Mouse (Mus musculus) ovary, adult 2 months (tissue): ENCODE data around the gene Mpst. TPM values are rescaled to one million over a fixed set of nuclear protein-coding genes. Genes with fewer than 3 reads are reported as not detected.

ENCODE experiments used
- polyA plus RNA-seq: library from polyadenylated mRNA; depleted of rRNA; stranded (reverse); fragments of >200 nt; gene quantifications from 2 replicates; pipeline ENCODE4 v1.2.3, GENCODE M21; 2012; rRNA removed

Mpst gene
- 252 and 268 TPM in 2 replicates for polyA plus RNA-seq

GRCm38 (mm10) chr15:78406293-78406934 lies at the start of gene Mpst:
Gene Mpst, plus strand, starts transcription at chr15:78406416.

GRCm38 (mm10) chr15:78395478-78395962 lies 10.7 kb upstream of the Mpst start, which contains the start of gene Tex33:
Gene Tex33, minus strand, starts transcription at chr15:78395912.

GRCm38 (mm10) chr15:78405517-78406211 lies 552 bp upstream of the Mpst start, which contains the start of gene Tst:
Gene Tst, minus strand, starts transcription at chr15:78405907.

GRCm38 (mm10) chr15:78428391-78429138 lies 22.3 kb downstream of the Mpst start, which contains the start of gene Kctd17:
Gene Kctd17, plus strand, starts transcription at chr15:78428564.

Other genes with a start within 250 kb of the Mpst start
- gene Ift27, start 232.3 kb upstream of the Mpst start, polyA plus RNA-seq, result 62.3 and 76.5 TPM in 2 replicates
- not detected in 2 replicates for gene Pvalb, start 200.0 kb upstream of the Mpst start, polyA plus RNA-seq
- gene Ncf4, start 161.6 kb upstream of the Mpst start, polyA plus RNA-seq, result 4.9 and 5.8 TPM in 2 replicates
- 8.8 and 9.3 TPM in 2 replicates for gene Csf2rb2, start 100.7 kb upstream of the Mpst start, polyA plus RNA-seq
- gene Csf2rb, start 80.7 kb upstream of the Mpst start, polyA plus RNA-seq, result 11.4 and 11.6 TPM in 2 replicates
- not detected in 2 replicates for gene Tex33, start 10.5 kb upstream of the Mpst start, polyA plus RNA-seq
- gene Tst, start 509 bp upstream of the Mpst start, polyA plus RNA-seq, result 255 and 260 TPM in 2 replicates
- 438 and 485 TPM in 2 replicates for gene Kctd17, start 22.1 kb downstream of the Mpst start, polyA plus RNA-seq
- 2.8 and 4.7 TPM in 2 replicates for gene Tmprss6, start 62.2 kb downstream of the Mpst start, polyA plus RNA-seq
- gene Il2rb, start 88.9 kb downstream of the Mpst start, polyA plus RNA-seq, result 5.2 and 5.4 TPM in 2 replicates
- gene C1qtnf6, start 125.0 kb downstream of the Mpst start, polyA plus RNA-seq, result 174 and 185 TPM in 2 replicates
- 1.6 and 4.0 TPM in 2 replicates for gene Sstr3, start 138.3 kb downstream of the Mpst start, polyA plus RNA-seq
- 25.3 and 54.1 TPM in 2 replicates for gene Rac2, start 166.4 kb downstream of the Mpst start, polyA plus RNA-seq
- gene Cyth4, start 190.6 kb downstream of the Mpst start, polyA plus RNA-seq, result 36.0 and 41.9 TPM in 2 replicates